Mouse (Mus musculus) heart, embryonic 11.5 days (tissue): ENCODE measurements around the gene Fam163b. TPM values are rescaled to one million over a fixed set of nuclear protein-coding genes. Genes with fewer than 3 reads are reported as not detected.
A peak's percentile ranks its signal among the peaks of the same experiment; 100 is the strongest.

Source experiments
- ATAC-seq: fragments of 200-750 bp; cut with Nextera tagmentation; replicated peaks from 2 replicates; pipeline ENCODE4 v1.8.0; 2017; ENCODE audit warnings: moderate library complexity; ENCODE audit not compliant: insufficient number of reproducible peaks, low FRiP score, low TSS enrichment
- H3K27ac ChIP-seq: fragments of 300-500 bp; sonication (generic); 2 replicates; pipeline ENCODE4 v1.5.1; 2014; ENCODE audit warnings: mild to moderate bottlenecking, low read depth, low read length
- H3K27me3 ChIP-seq: fragments of 300-500 bp; sonication (generic); 2 replicates; pipeline ENCODE4 v1.6.1; 2014; ENCODE audit warnings: mild to moderate bottlenecking, low read length, mixed read lengths; ENCODE audit not compliant: control insufficient read depth, insufficient read depth
- H3K36me3 ChIP-seq: fragments of 300-500 bp; sonication (generic); 2 replicates; pipeline ENCODE4 v1.6.1; 2014; ENCODE audit warnings: mild to moderate bottlenecking, low read length, moderate library complexity, mixed read lengths; ENCODE audit not compliant: control insufficient read depth, insufficient read depth
- H3K4me1 ChIP-seq: fragments of 300-500 bp; sonication (generic); 2 replicates; pipeline ENCODE4 v1.6.1; 2014; ENCODE audit warnings: low read length; ENCODE audit not compliant: control insufficient read depth, insufficient read depth
- H3K4me2 ChIP-seq: fragments of 300-500 bp; sonication (generic); 2 replicates; pipeline ENCODE4 v1.6.1; 2014; ENCODE audit warnings: mild to moderate bottlenecking, moderate library complexity
- H3K4me3 ChIP-seq: fragments of 300-500 bp; sonication (generic); 2 replicates; pipeline ENCODE4 v1.5.1; 2014; ENCODE audit warnings: low read depth, low read length
- H3K9ac ChIP-seq: fragments of 300-500 bp; sonication (generic); 2 replicates; pipeline ENCODE4 v1.6.1; 2014; ENCODE audit warnings: mild to moderate bottlenecking, low read depth, low read length, moderate library complexity
- H3K9me3 ChIP-seq: fragments of 300-500 bp; sonication (generic); replicated peaks from 2 replicates; pipeline ENCODE4 v1.6.1; 2016; ENCODE audit warnings: low read length; ENCODE audit not compliant: control insufficient read depth
- WGBS: fragments of 180-500 bp; shearing (Covaris S2); extraction: QIAGEN DNeasy Blood & Tissue Kit; methylation state at CpG from one replicate; pipeline ENCODE4 v1.1.7; 2014; ENCODE audit not compliant: insufficient replicate concordance; 5-methylcytosine and 5-hydroxymethylcytosine counted together
- polyA plus RNA-seq: library from polyadenylated mRNA; unstranded; fragments of >200 nt; fragmentation: Nextera tagmentation; extraction: Ambion mirVana; gene quantifications from 2 replicates; pipeline ENCODE4 v1.2.1, GENCODE M21; 2014

The Fam163b gene
- polyA plus RNA-seq, 1 experiment from 2014 or later = 0.39 TPM

GRCm38 (mm10) chr2:27109052-27109451 lies 33.2 kb downstream of the Fam163b start:
- Histone ChIP-seq H3K9me3 (no peaks in the 10 kb centered on the region), H3K27ac (no peak overlapping the region), H3K9ac (no peak overlapping the region), H3K36me3 (no peaks in the 10 kb centered on the region), H3K4me1 (peaks cover 5% of the 10 kb centered on the region), H3K4me3 (no peak overlapping the region), H3K27me3 (0 out of 2 replicates have a peak, but pooled peaks cover 6% of the 10 kb centered on the region), H3K4me2 (no peak overlapping the region)
- ATAC-seq = no peak
- WGBS = 76% methylated on average over 5 of the region's 5 CpGs

- Histone ChIP-seq H3K27me3 (0 out of 2 replicates have a peak, but pooled peaks cover 6% of the 10 kb centered on the region), H3K9ac (no peak overlapping the region), H3K4me1 (peaks cover 14% of the 10 kb centered on the region), H3K9me3 (no peaks in the 10 kb centered on the region), H3K4me2 (no peak overlapping the region), H3K4me3 (no peak overlapping the region), H3K27ac (no peak overlapping the region), H3K36me3 (no peaks in the 10 kb centered on the region)
- no peak for ATAC-seq
- WGBS = 67% methylated on average over 2 of the region's 2 CpGs
Measured at GRCm38 (mm10) chr2:27108144-27108543, 34.1 kb downstream of the Fam163b start.

GRCm38 (mm10) chr2:27106816-27107215 lies 35.5 kb downstream of the Fam163b start:
- WGBS = 76% methylated on average over 3 of the region's 3 CpGs
- no peak overlapping the region for H3K9ac ChIP-seq
- H3K36me3 ChIP-seq = no peaks in the 10 kb centered on the region

GRCm38 (mm10) chr2:27103554-27103953 lies 38.7 kb downstream of the Fam163b start:
- Histone ChIP-seq H3K4me2 (no peak overlapping the region), H3K4me1 (peaks cover 16% of the 10 kb centered on the region), H3K27me3 (peaks cover 3% of the 10 kb centered on the region; the same call in 1 of the 2 replicates), H3K9me3 (no peaks in the 10 kb centered on the region), H3K36me3 (no peaks in the 10 kb centered on the region), H3K9ac (0 out of 2 replicates have a peak overlapping the region, but pooled peaks have one; percentile 11), H3K4me3 (no peak overlapping the region), H3K27ac (no peak overlapping the region)
- no peak for ATAC-seq
- WGBS = 51% methylated on average over 7 of the region's 7 CpGs

More at GRCm38 (mm10) chr2:27106816-27107215, 35.5 kb downstream of the Fam163b start:
- ATAC-seq = no peak
- Histone ChIP-seq H3K4me1 (peaks cover 14% of the 10 kb centered on the region), H3K9me3 (no peaks in the 10 kb centered on the region), H3K4me2 (no peak overlapping the region), H3K27ac (no peak overlapping the region), H3K4me3 (no peak overlapping the region), H3K27me3 (0 out of 2 replicates have a peak, but pooled peaks cover 6% of the 10 kb centered on the region)

GRCm38 (mm10) chr2:27097776-27098175 lies 44.5 kb downstream of the Fam163b start:
- H3K27ac ChIP-seq = peak overlapping the region; percentile 79
- no peak overlapping the region for H3K4me3 ChIP-seq
- H3K9ac ChIP-seq = 0 out of 2 replicates have a peak overlapping the region, but pooled peaks have one; percentile 24
- no peaks in the 10 kb centered on the region; the same call in 1 of the 2 replicates for H3K27me3 ChIP-seq
- peak overlapping the region; percentile 19; the same call in 1 of the 2 replicates for H3K4me2 ChIP-seq
- 4% methylated on average over 6 of the region's 6 CpGs for WGBS
- H3K9me3 ChIP-seq = no peaks in the 10 kb centered on the region
- peak; percentile 69 for ATAC-seq
- H3K36me3 ChIP-seq = no peaks in the 10 kb centered on the region
- H3K4me1 ChIP-seq = peaks cover 36% of the 10 kb centered on the region

GRCm38 (mm10) chr2:27097241-27097656 lies 45.0 kb downstream of the Fam163b start:
- Histone ChIP-seq H3K36me3 (no peaks in the 10 kb centered on the region), H3K27me3 (no peaks in the 10 kb centered on the region; the same call in 1 of the 2 replicates), H3K9ac (no peak overlapping the region), H3K4me1 (peaks cover 36% of the 10 kb centered on the region), H3K4me3 (no peak overlapping the region), H3K4me2 (no peak overlapping the region), H3K27ac (peak overlapping the region; percentile 79), H3K9me3 (no peaks in the 10 kb centered on the region)
- WGBS = 22% methylated on average over 6 of the region's 6 CpGs
- ATAC-seq = no peak

- H3K4me1 ChIP-seq = peaks cover 36% of the 10 kb centered on the region
- 0 out of 2 replicates have a peak overlapping the region, but pooled peaks have one; percentile 22 for H3K9ac ChIP-seq
- H3K4me3 ChIP-seq = no peak overlapping the region
- H3K36me3 ChIP-seq = no peaks in the 10 kb centered on the region
- H3K27me3 ChIP-seq = no peaks in the 10 kb centered on the region; the same call in 1 of the 2 replicates
- H3K4me2 ChIP-seq = peak overlapping the region; percentile 40; the same call in 1 of the 2 replicates
- 0 out of 2 replicates have a peak, but pooled peaks have one; percentile 12 for ATAC-seq
- H3K9me3 ChIP-seq = no peaks in the 10 kb centered on the region
- H3K27ac ChIP-seq = peak overlapping the region; percentile 79
- 25% methylated on average over 13 of the region's 13 CpGs for WGBS
Measured at GRCm38 (mm10) chr2:27096341-27096981, 45.8 kb downstream of the Fam163b start.

- Histone ChIP-seq H3K4me2 (no peak overlapping the region), H3K9ac (0 out of 2 replicates have a peak overlapping the region, but pooled peaks have one; percentile 4), H3K4me1 (peaks cover 36% of the 10 kb centered on the region), H3K36me3 (no peaks in the 10 kb centered on the region), H3K27ac (peak overlapping the region; percentile 79; the same call in 1 of the 2 replicates), H3K9me3 (no peaks in the 10 kb centered on the region), H3K27me3 (no peaks in the 10 kb centered on the region; the same call in 1 of the 2 replicates), H3K4me3 (no peak overlapping the region)
- 83% methylated on average over 7 of the region's 7 CpGs for WGBS
- ATAC-seq = no peak
Measured at GRCm38 (mm10) chr2:27095178-27095577, 47.1 kb downstream of the Fam163b start.
